Mouse (Mus musculus) layer of hippocampus, adult 9-11 months (tissue): ENCODE data around the gene Unc5b.

Experiments
- DNase-seq: peaks from one replicate; pipeline ENCODE4 v3.0.0; 2022

Gene Unc5b

DNA sequence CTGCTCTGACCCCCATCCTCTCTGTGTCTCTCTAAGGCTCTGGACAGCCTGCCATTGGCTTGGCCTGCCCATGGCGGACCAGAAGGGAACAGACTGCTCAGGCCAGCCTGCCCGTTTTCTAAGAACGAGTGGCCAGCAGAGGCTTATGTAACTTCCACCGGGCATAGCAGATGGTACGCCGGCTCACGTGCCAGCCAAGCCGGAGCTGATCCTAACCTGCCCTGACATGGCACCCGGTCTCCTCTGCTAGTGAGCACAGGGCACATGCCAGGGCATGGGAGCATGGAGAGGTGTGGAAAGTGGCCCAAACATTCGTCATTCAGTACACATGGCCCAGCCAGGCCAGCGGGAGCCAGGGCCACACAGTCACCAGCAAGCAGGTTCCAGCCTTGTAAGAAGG is 10.8 kb downstream of the Unc5b start:
- DNase-seq = peak; percentile 30

DNA sequence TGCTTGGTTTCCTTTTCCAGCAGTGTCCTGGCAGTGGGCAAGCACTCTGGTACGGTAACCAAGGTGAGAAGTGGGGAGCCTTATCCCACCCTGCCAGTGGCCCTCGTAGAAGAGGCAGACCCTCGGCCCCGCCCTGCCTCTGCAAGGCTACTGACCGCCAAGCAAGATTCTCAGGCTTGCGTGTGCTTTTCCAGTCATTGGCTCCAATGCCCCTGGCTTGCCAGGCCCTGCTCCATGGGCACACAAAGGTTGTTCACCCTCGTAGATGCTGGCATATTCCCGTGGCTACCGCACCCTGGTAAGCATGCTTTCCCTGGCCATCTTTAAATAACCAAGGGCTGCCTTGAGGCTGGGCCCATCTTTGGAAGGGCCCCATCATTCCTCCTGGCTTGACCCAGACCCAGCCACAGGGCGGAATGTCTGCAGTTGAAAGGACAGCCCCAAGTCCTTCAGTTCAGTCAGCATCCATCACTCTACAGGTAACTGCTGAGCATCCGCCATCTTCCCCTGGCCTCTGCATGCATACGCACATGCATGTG is 11.7 kb downstream of the Unc5b start:
- no peak for DNase-seq

DNA sequence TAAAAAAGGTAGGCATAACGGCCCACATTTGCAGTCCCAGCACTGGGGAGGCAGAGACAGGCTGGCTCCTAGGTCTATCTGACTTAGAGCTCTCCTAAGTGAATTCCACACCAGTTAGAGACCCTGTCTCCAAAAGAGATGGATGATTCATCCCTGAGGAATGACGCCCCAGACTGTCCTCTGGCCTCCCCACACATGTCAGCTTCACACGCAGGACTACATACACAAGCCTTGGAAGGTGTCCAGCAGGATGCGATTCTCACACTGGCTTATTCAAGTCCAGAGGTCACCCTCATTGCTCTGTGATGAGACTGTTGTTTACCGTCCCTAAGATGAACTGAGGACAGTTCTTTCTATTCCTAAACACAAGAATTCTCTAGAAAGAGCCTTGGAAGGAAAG is 12.2 kb downstream of the Unc5b start:
- no peak for DNase-seq

DNA sequence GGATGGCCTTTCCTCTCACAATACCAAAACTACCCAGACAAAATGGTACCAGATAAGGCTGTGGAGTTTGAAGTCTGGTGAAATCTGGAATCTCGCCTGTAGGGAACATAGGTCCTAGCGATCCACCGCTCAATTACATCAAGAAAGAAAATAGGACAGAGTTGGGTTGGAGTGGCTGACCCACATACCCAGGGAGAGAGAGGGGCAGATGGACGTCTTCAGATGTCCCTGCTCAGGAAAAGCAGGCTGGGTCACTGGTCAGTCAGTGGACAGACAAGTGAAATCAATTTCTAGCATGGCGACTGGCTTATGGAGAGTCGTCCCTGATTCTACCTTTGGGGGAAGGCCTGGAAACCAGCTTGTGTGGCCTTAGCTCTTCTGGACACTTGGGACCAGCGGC is 12.7 kb downstream of the Unc5b start:
- no peak for DNase-seq

DNA sequence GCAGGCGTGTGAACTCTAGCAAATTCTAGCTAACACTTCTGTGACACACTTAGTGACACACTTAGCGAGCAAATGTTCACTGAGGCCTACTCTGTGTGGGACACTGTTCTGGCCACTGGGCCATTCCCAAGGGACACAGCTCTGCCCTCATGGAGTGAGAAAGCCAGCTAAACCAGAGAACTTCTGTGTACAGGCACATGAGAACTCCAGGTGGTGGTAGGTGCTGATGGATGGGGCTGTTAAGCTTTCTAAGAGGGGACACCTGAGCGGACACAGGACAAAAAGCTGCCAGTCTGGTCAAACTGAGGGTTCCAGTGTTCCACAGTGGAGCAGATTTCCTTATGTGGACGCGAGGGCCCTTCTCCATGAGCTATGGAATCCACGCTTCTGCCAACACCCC is 13.5 kb downstream of the Unc5b start:
- no peak for DNase-seq

DNA sequence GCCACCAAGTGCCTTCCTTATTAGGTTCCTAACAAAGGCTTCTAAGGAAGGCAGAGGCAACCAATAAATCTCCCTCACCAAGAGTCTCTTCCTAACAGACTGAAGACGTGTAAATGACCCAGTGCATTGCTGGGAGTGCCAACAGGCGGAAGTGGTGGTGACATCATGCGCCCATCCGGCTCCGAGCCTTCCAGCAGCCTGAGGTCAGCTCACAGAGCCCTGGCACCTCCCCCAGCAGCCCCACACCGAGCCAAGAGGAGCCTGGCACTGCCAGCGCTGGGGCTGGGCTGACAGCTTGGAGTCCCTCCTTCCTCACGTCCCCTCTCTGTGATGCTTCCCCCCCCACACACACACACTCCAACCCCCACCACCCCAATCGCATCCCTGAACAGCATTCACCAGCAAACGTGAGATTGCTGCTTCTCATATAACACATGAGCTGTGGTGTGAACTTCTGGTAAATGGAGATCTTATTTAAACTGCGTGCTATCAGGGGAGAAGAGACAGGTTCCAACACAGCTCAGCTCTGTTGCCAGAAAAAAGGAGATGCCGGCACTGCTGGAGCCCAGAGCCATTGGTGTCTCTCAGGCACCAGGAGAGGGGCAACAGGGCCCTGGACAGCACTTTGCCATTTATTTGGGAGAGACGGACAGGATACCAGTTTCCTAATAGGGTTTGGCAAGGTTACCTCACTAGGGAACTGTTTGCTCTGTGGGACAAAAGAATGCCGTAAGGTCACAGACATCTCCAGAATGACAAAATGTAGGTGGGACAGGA is 14.3 kb downstream of the Unc5b start:
- peak; percentile 91 for DNase-seq

DNA sequence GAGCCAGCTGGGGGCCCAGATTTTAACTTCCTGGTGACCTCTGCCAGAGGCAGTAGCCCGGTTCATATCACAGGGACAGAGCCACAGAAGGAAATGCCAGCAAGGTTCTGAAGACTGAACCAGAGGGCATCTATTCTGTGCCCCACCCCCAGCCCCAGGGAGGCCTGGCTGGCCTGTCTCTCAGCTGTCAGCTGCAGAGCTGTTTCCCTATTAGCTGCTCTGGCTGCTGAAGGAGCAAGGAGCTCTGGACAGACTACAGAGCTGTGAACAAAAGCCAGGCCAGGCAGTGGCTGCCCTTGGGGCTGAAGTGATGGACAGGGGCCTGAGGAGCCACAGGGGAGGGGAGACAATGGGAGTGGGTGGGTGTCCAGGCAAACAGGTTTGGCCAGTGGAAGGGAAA is 15.5 kb downstream of the Unc5b start:
- DNase-seq = peak; percentile 51

DNA sequence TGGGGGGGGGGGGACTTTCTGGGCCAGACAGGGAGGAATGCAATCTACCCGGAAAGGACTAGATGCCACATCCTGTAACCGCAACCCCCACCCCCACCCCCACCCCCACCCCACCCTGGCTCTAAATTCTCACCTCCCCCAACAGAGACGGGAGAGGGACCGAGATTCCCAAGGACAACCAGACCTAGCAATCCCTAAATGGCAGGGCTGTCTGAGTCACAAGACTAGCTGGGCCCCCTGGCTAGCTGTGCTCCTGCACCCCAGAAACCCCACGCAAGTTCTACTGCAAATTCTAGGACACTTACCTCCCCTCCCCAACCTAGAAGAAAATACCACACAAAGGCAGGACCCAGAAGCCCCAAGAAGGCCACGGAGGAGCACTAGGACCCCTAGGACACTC is 16.3 kb downstream of the Unc5b start:
- DNase-seq = no peak

DNA sequence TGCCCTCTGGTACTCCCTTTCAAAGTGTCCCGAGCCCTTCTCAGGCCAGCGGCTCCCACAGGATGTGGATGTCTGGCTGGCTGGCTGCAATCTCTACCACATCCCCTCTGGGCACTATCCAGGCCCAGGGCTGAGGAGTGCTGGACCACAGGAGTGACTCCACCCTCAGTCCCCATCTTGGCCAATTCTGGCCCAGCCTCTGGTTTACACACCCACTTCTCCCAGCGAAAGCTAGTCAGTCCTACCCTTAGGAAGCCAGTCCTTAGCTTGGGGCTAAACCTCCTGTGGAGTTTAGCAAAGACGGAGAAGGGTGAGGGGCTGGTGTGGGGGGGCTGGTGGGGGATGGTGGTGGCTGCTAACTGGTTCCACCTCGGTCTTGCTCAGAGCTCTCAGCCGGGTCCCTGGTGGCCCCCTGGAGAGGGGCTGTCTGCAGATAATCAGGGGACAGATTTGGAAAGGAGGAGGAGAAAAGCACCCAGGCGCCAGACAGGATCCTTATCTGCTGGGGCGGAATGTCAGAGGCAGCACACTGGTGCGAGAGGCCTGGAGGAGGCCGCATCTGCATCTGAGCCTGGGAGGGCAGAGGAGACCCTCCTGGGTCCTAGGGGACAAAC is 16.8 kb downstream of the Unc5b start:
- no peak for DNase-seq

DNA sequence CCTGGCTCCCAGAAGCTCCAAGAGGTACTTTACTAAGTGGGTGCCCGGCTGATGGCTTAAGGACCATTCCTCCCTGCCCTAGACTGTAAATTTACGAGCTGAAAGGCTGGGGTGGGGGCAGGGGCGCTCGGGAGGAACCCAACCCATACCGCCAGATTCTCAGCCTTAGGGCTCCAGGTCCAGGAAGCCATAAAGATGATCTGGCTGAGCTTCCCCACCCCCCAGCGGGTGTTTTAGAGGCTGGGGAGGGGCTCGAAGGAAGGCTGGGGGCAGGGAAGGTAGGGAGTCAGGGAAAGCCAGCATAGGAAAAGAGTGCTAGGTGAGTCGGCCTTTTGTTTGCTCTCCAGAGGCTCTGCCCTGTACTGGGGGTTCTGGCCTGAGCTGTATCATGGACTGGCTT is 17.8 kb downstream of the Unc5b start:
- DNase-seq = no peak

DNA sequence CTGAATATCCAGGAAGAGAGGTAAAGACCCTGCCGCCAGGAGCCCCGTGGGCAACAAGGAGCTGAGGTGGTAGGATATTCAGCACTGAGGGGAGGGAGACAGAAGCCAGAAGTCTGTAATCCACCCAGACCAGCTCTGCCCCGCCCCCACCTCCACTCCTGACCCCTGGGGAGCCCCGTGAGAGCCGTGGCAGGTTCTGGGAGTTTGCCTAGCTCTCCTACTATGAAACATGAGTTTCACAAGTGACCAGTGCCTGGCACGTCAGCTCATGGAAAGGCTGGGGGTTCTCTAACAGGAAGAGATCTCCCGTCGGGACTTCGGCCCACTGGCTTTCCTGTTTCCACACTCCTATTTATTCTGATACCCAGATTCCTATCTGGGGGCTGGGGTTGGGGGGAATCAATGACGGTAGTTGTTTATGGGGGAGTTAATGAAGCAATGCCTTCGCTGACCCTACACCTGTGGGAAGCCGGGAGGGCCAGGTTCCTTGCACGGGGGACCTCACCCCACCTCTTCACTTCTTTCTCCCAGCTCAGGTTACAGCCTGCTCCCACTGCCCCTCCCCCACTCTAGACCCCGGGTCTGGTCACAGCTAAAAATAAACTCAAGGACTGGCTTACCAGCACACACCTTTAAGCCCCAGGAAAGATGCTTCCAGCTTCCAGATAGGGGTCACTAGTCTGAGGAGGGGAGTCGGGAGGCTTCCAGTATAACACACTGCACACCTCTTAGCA is 19.4 kb downstream of the Unc5b start:
- no peak for DNase-seq

DNA sequence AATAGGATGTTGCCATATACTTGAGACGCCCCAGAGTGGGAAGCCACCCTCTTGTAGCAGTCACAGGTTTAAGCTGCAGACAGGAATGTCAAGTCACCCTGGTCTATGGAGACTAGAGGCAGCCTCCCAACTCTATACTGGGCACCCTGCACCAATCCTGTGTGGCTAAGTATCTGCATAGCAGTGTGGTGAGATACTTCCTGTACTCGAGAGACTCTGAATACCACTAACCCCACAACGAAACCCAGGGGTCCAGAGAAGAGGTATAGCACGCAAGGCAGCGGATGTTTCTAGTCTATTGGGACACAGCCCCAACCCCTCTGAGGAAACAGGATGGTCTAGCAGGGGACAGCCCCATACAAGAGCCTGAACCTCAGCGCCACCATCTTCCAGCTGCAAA is 22.9 kb downstream of the Unc5b start:
- DNase-seq = no peak

DNA sequence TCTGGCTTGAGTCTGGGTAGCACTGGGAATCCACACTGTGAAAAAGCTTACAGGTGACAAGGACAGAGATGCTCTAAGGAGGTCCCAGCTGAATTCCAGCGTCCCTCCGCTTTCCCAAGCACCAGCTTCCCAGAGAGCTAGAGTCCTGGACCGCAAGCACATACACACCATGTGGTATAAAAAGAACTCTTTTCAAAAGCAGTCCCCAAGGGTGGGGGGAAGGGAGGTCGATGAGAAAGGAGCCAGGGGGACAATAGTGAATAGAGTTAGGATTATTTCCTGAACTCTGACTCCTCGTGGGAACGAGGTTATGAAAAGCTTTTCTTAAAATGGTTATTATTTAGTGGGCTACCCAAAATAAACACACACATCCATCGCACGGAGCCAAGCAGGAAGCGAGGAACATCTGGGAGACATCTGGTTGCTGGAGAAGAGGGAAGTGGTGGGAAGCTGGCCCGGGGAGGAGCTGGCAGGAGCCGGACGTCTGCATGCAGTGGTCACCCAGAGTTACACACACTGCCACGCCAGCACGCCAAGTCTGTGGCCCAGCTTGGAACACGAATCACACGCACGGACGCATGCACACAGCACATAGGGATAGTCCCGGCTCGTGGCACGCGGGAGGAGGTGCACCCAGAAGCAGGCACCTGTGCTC is 23.7 kb downstream of the Unc5b start:
- no peak for DNase-seq

DNA sequence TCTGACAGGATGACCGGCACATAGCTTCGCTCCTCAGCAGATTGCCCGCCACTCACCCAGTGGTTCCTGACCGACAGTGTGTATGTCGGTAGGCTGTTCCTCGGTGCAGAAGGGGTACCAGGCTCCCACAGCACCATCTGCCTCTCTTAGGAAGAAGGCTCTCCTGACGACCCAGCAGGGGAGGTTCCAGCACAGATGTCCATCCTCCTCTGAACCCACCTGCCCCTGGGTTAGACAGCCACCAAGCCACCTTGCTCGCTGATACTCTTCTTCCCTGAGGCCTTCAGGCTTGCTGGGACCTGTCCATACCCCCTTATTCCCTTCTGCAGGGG is 25.2 kb downstream of the Unc5b start:
- DNase-seq = no peak

DNA sequence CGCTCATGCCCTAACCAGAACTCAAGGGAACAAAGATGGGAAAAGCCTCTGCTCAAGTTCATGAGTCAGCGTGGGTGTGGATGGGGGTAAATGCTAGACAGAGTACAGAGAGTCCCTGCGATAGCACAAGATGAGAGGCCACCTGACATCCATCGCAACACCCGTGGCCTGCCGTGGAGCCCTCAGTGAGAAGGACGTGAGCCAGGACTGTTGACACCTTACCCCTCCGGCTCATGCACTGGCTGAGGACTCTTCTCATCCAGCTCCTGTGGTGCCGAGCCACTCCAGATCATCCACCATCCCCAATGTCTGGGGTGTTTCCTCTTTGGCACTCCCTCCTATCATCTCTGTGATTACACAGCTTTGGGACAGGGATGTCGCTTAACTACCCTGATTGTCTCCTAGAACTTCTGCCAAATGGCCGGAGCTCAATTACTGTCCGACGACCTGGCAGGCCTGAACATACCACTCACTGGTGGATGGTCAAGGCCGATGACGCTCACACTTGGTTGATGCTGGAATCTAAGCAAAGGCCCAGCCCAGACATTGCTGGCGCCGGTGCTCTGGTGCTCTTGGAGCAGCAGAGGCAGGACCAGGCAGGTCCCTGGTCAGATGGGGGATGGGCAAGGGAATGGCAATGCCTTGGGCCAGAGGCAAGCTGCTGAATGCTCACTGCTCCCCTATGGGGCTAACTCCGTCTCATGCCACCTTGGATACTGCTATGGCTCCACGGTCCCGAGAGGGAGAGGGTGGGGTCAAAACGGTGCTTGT is 25.8 kb downstream of the Unc5b start:
- DNase-seq = no peak

DNA sequence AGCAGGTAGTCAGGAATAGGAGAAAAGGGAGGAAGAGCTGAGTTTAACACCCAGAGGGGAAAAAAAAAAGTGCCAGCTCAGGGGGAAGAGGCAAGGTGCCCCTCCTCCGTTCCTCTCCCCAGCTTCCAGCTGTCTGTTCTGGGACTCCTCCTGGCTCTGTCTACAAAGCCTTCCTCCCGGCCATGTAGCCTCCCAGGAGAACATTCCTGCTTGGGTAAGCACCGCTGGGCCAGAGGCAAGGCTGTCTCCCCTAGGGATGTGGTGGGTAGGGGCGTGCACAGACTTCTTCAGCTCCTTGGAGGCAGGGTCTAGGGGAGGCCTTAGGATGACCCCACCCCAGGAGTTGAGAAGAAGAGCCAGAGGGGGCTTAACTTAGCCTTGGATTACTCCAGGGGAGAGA is 26.5 kb downstream of the Unc5b start:
- no peak for DNase-seq

DNA sequence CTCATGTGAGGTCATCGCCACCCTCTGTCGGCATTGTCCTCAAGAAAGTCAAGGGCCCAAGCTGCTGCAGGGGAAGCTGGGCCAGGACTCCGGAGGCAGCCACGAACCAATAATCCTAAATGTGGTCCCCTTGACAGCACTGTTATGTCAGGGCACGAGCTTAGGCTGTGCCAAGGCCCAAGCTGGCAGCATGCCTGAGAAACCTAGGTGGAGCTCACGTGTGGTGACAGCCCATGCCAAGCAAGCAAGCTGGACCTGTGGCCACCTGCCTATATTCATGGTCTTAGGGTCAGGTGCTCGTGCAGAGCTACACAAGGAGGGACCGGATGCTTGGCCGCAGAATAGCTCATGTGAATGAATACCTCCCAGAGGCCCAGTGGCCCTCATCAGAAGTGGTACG is 27.4 kb downstream of the Unc5b start:
- DNase-seq = no peak

DNA sequence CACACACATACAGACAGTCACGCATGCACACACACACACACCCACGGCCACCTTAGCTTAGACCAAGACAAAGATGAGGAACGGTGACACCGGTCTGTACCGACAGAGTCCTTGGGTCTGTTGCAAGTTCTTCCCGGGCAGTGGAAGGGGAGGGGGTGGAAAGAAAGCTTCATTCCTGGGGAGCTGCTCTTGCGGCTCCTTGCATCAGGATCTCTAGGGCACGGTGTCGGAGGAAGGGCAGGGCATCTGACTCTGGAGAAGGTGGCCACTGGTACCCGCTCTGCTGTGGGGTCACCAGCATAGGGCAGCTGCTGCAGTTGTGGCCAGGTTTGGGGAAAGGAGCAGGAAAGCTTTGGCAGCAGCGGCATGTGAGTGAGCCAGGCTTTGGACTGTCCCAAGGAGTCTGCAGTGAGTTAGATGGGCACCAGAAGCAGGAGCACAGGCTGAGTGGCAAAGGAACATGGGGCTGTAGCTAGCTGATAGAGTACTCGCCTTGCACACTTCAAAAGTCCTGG is 29.4 kb downstream of the Unc5b start:
- DNase-seq = no peak

DNA sequence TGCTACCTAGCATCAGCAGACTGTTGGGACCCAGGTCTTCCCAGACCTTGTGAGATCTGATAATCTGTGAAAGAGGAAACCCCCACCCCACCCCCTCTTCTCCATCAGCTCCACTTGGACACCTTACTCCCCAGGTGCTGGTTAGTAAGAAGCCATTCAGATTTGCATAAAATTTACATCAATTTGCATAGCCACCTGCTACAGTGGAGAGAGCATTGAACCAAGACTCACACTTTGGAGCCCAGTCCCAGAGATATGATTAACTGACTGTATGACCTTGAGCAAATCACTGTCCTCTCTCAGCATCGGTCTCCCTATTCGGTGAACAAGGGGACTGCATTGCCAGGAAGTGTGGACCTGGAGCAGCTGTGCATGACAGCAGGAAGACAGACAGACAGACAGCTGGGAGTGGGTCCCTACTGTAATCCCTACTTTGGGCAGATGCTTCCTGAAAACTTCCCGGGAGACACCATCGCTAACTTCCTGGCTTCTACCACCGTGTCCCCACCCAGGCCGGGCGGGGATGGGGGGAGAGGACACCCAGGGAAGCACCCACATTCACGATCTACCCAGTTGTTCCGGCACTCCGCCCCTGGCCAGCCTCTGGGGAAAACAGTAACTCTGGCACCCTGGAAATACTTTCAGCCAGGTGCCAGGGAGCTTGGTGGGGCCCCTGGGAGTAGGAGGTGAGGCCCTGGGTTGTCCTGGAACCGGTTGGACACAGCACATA is 30.0 kb downstream of the Unc5b start:
- no peak for DNase-seq

DNA sequence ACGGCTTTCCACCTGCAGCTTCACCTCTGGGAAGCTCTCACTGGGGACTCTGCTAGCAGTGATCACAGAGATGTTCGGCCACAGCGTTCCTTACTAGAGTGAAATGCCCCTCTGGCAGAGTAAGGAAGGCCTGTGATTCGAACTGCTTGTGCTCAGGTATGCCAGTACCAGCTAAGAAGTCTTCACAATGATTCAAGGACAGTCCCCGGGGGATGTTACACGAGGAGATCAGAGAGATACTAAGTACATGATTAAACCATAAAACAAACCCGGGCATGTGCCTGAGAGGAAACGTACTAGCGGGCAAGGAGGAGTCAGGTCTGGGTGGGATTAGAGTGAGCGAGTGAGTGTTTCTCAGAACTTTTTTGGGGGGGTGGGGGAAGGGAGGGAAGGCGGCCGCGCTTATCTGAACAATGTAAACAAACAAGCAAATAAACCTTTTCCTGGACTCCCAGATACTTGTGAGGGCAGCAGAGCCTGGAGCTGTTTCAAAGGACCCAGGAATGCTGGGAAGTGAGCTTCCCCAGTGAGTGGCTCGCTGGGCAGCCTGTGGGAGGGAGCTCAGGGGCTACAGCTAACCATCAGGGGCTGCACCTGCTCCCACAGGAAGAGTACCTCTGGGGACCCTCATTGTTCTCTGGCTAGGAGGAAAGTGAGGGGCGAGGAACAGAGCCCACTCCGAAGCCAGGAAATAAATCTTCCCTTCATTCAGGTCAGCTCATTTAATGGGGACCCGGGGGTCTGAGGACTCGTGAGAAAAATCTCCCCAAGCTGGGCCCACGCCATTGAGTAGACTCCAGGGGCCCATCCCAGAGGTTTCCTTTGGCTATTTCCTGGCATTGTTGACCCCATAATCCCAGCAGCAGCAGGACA is 30.9 kb downstream of the Unc5b start:
- no peak for DNase-seq
